In genomic region chr12:77667875-77668204, GRCm38 (mm10) we compare ENCODE assay signal across 9 mouse cellular contexts.
DNase-seq lines count a peak whose midpoint lies in the region; ATAC-seq and TF ChIP-seq lines count a peak whose summit lies in the region.
"Had no signal": no experiment of that assay in that cellular context is flagged by ENCODE, and none has a peak within 500 bp of the region (broad histone marks: within the 10 kb centered on the region; RNA-seq: fewer than 3 reads in every experiment).

No protein-coding gene starts in this region.

- H3K27ac ChIP-seq in liver, adult 2 months (replicated peaks; ENCODE audit: insufficient read depth, low read depth, low read length) = no peak overlapping the region
- H3K27ac ChIP-seq in neural tube, embryonic 12.5 days = no peak overlapping the region
- no peak overlapping the region for H3K27ac ChIP-seq in testis, adult 2 months (ENCODE audit: control insufficient read depth, insufficient read depth, low read depth, low read length)
- H3K27ac ChIP-seq: embryonic facial prominence, embryonic 15.5 days had no signal

- H3K9ac ChIP-seq in liver, adult 2 months (ENCODE audit: low read depth, low read length) = no peak overlapping the region
- no peak overlapping the region for H3K9ac ChIP-seq in neural tube, embryonic 12.5 days
- H3K9ac ChIP-seq: embryonic facial prominence, embryonic 15.5 days had no signal

- no peaks in the 10 kb centered on the region for H3K36me3 ChIP-seq in liver, adult 2 months (ENCODE audit: control insufficient read depth, insufficient read depth, low read length)
- H3K36me3 ChIP-seq in neural tube, embryonic 12.5 days = no peaks in the 10 kb centered on the region
- H3K36me3 ChIP-seq in testis, adult 2 months (ENCODE audit: control insufficient read depth, insufficient read depth, low read length) = no peaks in the 10 kb centered on the region
- H3K36me3 ChIP-seq: embryonic facial prominence, embryonic 15.5 days had no signal

- H3K4me1 ChIP-seq in liver, adult 2 months (ENCODE audit: control insufficient read depth, insufficient read depth, low read length) = no peaks in the 10 kb centered on the region; the same call in 1 of the 2 replicates
- H3K4me1 ChIP-seq in neural tube, embryonic 12.5 days = no peaks in the 10 kb centered on the region
- H3K4me1 ChIP-seq in testis, adult 2 months (ENCODE audit: control insufficient read depth, insufficient read depth, low read length) = no peaks in the 10 kb centered on the region
- H3K4me1 ChIP-seq: embryonic facial prominence, embryonic 15.5 days had no signal

- peak; percentile 63; the same call in 1 of the 2 replicates for ATAC-seq in neural tube, embryonic 12.5 days (ENCODE audit: low FRiP score, low read depth)

- H3K79me2 ChIP-seq in liver, adult 2 months (ENCODE audit: control insufficient read depth, insufficient read depth, low read length) = no peaks in the 10 kb centered on the region

- no peak overlapping the region for H3K4me3 ChIP-seq in liver, adult 2 months (ENCODE audit: insufficient read depth, low read depth, low read length)
- no peak overlapping the region for H3K4me3 ChIP-seq in neural tube, embryonic 12.5 days
- H3K4me3 ChIP-seq in testis, adult 2 months (ENCODE audit: control insufficient read depth, low read depth, low read length) = peak overlapping the region; percentile 64
- H3K4me3 ChIP-seq: embryonic facial prominence, embryonic 15.5 days had no signal

- no peak for TF ChIP-seq POLR2A in liver, adult 2 months (IDR thresholded peaks at IDR 0.05; ENCODE audit: extremely low read depth, insufficient read depth, low read length)
- TF ChIP-seq POLR2A in testis, adult 2 months (IDR thresholded peaks at IDR 0.05; ENCODE audit: control insufficient read depth, low read depth, low read length) = no peak

- no peaks in the 10 kb centered on the region for H3K27me3 ChIP-seq in liver, adult 2 months (ENCODE audit: control insufficient read depth, insufficient read depth, low read length)
- H3K27me3 ChIP-seq in neural tube, embryonic 12.5 days (replicated peaks) = no peaks in the 10 kb centered on the region
- no peaks in the 10 kb centered on the region for H3K27me3 ChIP-seq in testis, adult 2 months (ENCODE audit: control insufficient read depth, insufficient read depth, low read length)
- H3K27me3 ChIP-seq: embryonic facial prominence, embryonic 15.5 days had no signal

- DNase-seq in 3T3-L1 (ENCODE audit: low read depth, low spot score) = peak; percentile 50
- peak; percentile 53 for DNase-seq in WW6 (ENCODE audit: low read depth, low spot score)
- DNase-seq in cerebellum, postnatal 4 days (ENCODE audit: low spot score in 2 of 2) = peak; percentile 77 to 87
- peak; percentile 35 to 51 for DNase-seq in gastrocnemius, postnatal 36 days
- DNase-seq in kidney, adult 8-10 months = peak; percentile 24 to 66
- peak; percentile 28 for DNase-seq in liver, adult 2 months (ENCODE audit: extremely low read depth, low read depth, low spot score)

- WGBS in liver, adult 2 months = 5% methylated on average over 6 of the region's 6 CpGs
- 6% methylated on average over 6 of the region's 6 CpGs for WGBS in neural tube, embryonic 12.5 days

- intact Hi-C loops in gastrocnemius, postnatal 36 days (cut with DNase I) = loop anchor here (5.0 kb wide), 3 partner anchors 96 to 666 kb away; no protein-coding TSS in a partner anchor

- H3K4me2 ChIP-seq in neural tube, embryonic 12.5 days (replicated peaks) = no peak overlapping the region
- H3K4me2 ChIP-seq: embryonic facial prominence, embryonic 15.5 days had no signal

- no peaks in the 10 kb centered on the region for H3K9me3 ChIP-seq in neural tube, embryonic 12.5 days
- H3K9me3 ChIP-seq: embryonic facial prominence, embryonic 15.5 days had no signal

- peak; percentile 87 for TF ChIP-seq CTCF in liver, adult 2 months (IDR thresholded peaks at IDR 0.05; ENCODE audit: low read depth, low read length)
- peak; percentile 81; the same call in 1 of the 2 replicates for TF ChIP-seq CTCF in testis, adult 2 months (IDR thresholded peaks at IDR 0.05; ENCODE audit: control insufficient read depth, insufficient read depth, insufficient replicate concordance, low read depth, low read length)

Comparison
In these comparisons a context has a peak if more than half of its experiments do, and no peak if none do; other contexts are left out.
1. DNase-seq: peak in every context shown above with its lines; median percentile 82 in cerebellum, postnatal 4 days; 53 in WW6; 50 in 3T3-L1; 45 in kidney, adult 8-10 months; 43 in gastrocnemius, postnatal 36 days; 28 in liver, adult 2 months.